Mouse (Mus musculus) heart, adult 9 months (tissue): ENCODE results near the gene Akt1s1.
"Not testable (repeated sequence)": the region's sequence is repeated elsewhere in the genome, so short reads cannot be mapped to it uniquely, and the experiment has no call there.

ENCODE experiments used
- DNase-seq, 2 experiments: peaks; one replicate each; pipeline ENCODE4 v3.0.0; 2022; ENCODE audit warnings: low spot score in 2 of 2

The Akt1s1 gene

DNA sequence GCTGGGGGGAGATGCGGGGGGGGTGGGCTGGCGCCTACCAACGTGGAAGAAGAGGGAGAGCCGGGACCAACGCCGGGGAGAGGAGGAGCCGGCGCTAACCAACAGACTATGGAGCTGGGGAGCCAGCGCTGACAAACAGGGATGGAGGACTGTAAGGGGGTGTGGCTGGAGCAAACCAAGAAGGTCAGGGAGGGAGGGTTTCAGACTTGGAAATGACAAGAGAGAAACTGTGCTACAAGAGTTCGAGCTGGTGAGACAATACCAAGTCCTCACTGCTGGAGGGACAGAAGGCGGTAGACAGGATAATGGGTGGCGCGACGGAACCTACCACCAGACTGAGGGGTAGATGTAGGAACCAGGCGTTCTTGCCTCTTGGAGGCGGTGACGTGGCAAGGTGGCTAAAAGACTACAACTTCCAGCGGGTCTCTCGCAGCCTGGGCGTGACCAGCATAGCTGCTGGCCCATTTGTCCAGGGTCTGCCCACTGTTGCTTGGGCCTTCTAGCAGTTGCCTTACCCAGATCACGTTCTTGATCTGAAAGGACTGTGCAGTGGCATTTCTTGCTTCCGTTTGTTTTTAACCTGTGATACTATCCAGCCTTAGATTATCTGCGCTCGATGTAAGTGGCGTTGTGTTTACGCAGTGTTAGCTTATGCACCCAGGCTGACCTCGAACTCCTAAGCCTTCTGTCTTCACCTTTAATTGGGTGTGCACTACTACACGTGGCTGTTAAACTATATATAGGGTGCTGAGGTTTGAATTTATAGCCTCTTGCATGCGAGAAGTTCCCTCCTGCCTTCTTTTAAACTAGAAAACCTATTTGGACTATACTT is 21.1 kb downstream of the Akt1s1 start, which contains the start of gene Ptov1:
Gene Ptov1, minus strand, starts transcription at position 92 of the 832 bp plus-strand sequence.
- DNase-seq: peak; percentile 95 to 97

DNA sequence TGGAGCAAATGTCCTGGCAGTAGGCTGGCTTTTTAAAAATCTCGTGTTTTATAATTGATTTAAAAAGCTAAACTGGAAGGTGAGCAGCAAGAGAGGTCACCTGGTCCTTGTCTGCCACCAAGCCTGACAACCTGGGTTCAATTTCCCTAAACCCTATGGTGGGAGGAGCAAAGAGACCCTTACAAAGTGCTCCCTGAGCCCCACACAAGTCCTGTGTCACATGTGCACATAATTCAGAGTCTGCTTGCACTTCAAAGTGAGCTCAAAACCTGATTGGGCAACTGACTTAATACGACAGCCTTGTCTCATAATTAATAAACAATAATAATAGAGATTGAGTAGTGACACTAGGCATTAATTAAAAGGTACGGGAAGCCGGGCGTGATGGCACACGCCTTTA is 21.8 kb downstream of the Akt1s1 start:
- no peak for DNase-seq

DNA sequence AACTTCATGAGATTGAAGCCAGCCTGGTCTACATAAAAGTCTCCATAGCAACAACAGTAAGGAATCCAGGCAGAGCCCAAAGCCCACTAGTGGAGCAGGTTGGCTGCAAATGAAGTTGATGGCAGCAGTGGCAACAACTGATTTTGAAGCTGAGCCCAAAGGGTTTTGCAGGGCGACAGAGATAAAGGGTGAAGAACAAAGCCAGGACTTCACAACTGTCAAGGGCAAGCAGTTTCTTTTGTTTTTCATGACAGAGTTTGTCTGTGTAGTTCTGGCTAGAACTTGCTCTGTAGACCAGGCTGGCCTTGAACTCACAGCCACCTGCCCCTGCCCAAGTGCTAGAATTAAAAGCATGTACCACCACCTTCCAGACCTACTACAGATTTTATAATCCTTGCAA is 22.4 kb downstream of the Akt1s1 start:
- DNase-seq: no peak

DNA sequence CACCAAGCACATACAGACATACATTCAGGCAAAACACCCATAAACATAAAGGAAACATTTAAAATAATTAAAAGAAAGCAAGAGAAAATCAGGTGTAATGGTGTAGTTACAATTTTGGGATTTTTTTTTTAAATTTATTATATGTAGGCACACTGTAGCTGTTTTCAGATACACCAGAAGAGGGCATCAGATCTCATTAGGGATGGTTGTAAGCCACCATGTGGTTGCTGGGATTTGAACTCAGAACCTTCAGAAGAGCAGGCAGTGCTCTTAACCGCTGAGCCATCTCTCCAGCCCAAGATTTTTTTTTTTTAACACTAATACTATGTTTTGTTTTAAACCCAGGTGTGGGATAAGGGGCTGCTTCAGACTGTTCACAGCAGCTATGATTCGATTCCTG is 23.0 kb downstream of the Akt1s1 start:
- DNase-seq: not testable (repeated sequence)

DNA sequence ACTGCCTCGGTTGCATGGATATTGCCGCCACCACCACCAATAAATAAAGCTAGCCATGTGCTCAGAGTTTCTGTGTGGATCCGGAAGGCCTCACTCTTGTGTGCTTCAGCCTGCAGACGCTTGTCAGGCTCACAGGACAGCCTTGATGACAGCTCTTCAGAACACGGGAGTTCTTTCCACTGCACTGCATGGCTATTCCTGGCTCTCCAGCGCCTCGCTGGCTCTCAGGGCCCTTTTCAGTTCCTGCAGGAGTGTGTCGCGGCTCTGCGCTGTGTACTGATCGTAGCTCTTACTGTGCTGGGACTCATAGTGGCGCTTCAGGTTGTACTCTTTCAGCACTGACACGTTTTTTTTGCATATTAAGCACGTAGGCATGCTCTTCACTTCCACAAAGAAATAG is 29.0 kb downstream of the Akt1s1 start:
- DNase-seq: peak in 1 of 2 experiments; percentile 65

DNA sequence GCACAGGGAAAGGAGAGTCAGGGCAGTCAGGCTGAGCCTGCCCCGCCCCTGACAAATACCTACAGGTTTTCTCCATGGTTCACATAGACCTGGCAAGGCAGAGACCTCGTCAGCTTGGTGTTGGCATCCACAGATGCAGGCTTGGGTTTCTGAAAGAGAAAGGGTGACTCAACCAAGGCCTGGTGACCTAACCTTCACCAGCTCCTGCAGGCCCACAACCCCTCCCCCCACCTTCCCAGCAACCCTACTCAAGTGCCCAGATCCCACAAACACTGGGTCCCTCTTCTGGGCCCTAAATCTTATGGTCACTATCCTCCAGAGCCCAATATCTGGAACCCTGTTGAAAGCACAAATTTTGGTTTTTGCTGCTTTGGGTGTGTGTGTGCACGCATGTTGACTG is 34.2 kb downstream of the Akt1s1 start:
- no peak for DNase-seq

DNA sequence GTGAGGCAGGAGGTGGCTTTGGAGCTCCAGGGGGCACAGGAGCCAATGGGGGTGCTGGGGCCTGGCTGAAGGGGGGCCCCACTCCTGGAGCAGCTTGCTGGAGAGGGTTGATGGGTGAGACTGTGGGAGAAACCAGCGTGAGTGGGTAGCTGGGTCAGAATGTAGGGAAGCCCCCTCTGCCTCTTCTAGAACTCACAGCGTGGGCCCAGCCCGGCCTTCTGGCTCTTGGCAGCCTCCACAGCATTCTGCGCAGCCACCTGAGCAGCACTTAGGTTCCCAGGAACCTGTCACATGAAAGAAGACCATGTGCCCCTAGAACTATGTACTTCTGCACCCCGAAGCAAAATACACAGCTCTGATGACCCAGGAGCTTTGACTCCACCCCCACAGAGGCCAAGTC is 35.8 kb downstream of the Akt1s1 start:
- DNase-seq: no peak

DNA sequence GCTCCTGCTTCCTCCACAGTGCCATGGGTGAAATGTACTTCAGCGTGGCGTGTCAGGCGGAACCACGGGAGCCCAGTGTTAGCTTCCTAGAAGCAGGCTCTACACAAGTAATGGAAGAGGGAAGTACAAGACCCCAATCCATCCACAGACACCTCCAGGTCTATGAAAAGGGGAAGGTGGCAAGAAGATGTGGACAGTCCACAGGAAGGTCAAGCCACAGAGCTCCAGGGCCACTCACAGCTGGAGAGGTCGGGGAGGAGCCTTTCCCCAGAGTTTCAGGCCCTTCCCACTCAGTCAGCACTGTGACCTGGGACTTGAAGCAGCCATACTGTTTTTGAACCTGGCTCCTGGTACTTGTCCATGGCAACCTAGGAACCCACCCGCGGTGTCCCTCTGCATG is 38.2 kb downstream of the Akt1s1 start:
- DNase-seq: no peak

DNA sequence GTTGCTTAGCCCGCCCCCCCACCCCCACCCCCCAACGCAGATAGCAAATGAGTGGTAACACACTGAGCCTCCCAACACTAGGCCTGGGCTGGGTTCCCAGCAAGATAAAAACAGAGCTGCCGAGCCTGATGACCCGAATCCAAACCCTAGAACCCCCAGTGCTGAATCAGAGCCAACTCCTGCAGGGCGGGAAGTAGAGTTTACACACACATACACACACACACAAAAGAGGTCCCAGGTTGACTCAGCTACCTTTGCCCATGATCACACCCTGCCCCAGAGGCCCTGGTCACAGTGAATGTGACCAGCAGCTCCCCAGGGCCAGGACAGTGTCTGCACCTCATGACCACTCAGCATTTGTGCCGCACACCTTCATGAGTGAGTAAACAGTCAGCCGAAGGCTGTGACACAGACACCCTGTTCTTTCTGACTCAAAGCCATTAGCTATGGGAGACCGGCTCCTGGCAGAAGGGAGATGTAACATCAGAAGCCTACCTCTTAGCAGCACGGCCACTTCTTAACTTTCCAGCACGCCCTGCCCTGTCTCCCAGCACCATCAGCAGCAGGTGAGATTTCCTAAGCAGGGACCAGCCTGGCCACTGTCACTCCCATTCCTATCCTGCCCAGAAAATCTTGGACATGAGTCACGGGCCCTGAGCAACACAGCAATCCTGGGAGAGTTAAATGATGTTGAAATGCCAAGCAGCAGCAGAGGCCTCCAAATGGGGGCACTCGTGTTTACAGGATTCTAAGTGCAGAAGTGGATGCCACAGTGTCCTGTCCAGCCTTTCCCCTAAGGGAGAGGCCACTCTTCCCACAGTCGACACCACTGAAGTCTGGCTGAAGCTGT is 39.7 kb downstream of the Akt1s1 start:
- DNase-seq: peak in 1 of 2 experiments; percentile 35

DNA sequence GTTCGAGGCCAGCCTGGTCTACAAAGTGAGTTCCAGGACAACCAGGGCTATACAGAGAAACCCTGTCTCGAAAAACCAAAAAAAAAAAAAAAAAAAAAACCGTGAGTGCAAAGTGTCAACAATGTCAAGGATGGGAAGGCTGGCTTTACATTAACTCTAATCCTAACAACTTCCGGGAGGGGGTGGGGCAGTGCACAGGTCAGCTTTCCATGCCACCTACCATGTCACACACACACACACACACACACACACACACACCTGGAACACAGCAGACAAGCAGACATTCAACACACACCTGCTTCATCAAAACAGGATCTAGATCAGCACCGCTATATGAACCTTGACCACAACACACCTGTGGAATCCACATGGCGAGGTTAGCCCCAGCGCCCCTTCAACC is 41.4 kb downstream of the Akt1s1 start:
- DNase-seq: no peak

DNA sequence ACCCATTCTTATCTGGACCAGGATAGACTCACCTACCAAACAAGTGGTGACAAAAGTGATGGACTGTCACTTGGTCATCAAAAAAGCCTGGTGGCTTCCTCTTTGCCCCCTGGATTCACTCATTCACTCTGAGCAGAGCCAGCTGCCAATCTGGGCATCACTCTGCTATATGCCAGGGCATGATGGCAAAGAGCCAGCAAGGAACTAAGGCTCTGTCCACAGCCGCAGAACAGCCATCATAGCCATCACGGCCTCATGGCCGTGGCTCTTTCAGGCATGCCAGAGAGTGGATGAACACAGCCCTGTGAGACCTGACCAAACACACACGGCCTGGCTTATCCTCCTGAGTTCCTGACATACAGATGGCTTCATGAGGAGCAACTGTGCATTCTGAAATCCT is 41.9 kb downstream of the Akt1s1 start:
- DNase-seq: no peak

DNA sequence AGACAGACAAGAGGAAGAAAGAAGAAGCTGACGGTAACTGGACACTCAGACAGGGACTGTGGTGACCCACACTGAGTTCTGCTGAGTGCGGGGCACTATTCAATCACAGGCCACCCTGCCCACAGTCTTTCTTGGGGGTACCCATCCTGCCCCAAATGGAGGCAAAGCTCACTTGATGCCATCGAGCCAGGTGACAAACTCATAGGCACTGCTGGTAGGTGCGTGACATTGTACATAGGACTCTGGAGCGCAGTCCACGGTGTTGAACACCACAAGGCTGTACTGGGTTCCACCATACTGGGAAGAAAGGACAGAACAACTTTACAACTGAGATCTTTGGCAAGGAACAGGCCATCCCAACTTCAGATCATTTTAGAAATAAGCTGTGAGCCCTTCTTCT is 42.8 kb downstream of the Akt1s1 start:
- no peak for DNase-seq

DNA sequence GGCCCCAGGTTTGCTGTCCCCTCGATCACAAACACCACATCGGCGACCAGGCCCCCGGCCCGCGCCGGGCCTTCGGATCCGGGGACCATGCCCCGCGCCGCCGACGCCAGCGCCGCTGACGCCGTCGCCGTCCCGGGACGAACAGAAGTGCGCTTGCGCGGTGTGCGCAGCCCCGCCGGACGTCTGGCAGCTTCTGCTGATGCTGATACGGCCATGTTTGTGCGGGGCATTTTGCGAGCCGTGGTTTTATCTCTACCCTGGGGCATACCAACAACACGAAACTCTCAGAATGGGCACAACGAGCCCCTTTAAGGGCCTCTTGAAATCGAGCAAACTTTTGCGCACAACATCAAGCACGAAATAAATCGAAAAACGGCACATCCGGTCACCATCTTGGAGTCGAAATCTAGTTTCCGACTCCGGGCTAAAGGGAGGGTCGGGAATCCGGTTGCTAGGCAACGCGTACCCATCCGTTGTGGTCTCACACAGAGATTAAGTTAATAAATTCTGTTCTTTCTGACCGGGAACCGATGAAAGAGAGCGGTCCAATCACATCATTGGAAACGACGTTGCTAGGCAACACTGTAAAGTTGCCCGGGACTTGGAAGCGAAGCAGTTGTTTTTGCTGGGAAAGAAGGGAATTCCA is 43.6 kb downstream of the Akt1s1 start, which contains the start of gene Med25:
Gene Med25, minus strand, starts transcription at position 437 of the 646 bp plus-strand sequence.
- DNase-seq: peak; percentile 94 to 96

DNA sequence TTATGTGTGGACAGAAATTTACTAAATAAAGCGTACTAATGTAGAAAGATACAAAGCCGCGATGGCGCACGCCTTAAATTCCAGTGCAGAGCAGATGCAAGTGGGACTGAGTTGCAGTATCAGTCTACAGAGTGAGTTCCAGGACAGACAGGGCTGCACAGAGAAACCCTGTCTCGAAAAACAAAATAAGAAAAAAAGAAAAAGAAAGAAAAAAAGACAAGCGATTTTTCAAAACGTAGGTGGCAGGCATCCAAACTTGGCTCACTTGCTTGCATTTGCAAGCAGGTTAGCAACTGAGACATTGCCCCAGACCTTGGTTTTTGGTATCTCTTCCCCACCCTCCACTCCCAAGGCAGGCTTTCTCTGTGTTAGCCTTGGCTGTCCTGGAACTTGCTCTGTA is 44.4 kb downstream of the Akt1s1 start:
- no peak for DNase-seq

DNA sequence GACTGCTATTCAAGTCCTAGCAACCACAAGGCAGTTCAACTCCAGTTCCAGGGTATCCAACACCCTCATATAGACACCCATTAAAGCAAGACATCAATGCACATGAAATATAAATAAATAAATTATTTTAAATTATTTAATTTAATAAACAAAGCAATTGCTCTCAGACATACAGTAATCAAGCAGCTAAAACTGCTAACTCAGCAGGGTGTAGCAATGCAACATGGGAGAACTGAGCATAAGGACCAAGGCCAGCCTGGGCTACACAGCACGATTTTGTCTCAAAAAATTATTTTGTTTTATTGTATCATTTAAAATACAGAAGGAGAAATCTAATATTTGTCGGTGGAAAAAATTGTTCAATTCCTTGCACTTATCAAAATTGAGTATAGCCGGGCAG is 45.4 kb downstream of the Akt1s1 start:
- no peak for DNase-seq

DNA sequence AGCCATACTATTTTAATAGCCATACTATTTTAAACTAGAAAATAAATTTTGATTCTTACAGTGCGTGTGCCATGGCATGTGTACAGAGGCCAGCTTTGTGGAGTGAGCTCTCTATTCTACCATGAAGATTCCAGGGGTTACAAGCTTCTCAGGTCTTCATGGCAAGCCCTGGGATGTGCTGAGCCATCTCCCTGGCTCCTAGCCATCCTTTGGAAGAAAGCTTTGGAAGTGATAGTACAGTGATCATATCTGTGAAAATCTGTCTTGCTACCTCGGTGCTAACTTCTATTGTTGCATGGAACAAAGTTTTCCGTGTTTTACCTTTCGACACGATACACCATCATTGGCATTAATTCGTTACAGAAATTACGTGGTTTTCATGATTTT is 46.4 kb downstream of the Akt1s1 start:
- no peak for DNase-seq

DNA sequence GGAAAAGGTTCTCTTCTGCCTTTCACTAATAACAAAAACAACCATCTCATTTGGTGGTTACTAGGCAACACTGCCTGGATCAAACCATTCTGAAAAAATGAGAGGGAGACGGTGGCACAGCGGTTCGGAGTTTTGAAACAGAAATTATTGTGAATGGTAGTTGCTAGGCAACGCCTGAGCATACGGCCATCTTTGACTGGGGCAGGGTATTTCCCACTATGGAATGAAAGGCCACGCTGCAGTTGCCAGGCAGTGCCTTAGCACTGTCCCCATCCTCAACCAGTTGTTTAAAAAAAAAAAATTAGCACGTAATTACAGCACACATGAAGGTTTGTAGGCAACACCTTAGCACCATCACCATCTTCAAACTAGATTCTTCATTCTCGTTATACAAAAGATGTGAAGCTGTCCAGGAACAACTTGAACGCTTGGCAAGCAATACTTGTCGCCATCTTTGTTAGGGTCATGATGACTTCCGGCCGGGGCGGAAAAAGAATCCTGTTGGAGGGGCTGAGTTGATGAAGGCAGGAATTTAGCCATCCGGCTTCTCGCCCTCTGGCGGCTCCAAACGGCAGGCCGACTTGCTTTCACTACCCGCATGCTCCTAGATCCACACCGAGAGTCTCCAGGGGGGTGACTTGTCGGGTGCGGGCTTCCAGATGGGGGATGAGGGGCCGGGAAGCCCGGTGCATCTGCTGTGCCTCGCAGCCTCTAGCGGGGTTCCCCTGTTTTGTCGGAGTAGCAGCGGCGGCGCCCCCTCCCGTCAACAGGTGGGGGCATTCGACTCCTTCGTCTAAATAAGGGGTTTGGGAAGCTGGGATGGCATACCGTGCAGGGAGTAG is 47.0 kb downstream of the Akt1s1 start, which contains the start of gene Fuz:
Gene Fuz, plus strand, starts transcription at position 487 of the 842 bp plus-strand sequence.
- peak; percentile 93 to 94 for DNase-seq

DNA sequence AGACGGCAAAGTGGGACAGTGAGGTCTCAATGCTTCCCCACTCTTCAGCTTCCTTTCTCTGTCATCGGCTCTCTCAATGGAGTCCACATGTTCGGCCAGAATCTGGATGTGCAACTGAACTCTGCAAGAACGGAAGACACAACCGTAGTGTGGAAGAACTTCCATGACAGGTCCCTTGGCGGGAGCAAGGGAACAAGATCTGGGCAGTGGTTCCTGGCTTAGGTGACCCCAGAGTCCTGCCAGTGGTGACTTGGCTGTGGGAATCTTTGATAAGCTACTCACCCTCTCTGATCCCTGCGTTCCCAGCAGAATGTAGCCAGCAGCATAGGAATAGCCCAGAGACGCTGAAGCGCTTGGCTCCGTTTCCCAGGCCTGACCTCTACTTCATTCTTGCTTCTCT is 47.7 kb downstream of the Akt1s1 start:
- peak; percentile 38 to 47 for DNase-seq

DNA sequence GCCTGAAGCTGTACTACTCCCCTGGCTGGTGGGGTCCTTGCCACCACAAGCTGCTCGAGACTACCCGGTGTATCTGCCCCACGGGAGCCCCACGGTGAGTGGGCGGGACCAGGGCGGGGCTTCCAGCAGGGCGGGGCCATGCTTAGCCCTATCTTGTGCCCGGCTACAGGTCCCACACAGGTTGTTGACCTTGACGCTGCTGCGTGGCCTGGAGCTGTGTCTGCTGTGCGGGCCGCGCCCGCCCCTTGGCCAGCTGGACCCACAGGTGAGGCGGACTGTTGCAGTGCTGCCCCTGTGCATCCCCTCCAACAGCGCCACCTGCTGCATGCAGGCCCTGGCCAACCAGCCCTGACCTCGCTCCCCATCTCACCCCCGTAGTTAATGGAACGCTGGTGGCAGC is 49.8 kb downstream of the Akt1s1 start:
- no peak for DNase-seq

DNA sequence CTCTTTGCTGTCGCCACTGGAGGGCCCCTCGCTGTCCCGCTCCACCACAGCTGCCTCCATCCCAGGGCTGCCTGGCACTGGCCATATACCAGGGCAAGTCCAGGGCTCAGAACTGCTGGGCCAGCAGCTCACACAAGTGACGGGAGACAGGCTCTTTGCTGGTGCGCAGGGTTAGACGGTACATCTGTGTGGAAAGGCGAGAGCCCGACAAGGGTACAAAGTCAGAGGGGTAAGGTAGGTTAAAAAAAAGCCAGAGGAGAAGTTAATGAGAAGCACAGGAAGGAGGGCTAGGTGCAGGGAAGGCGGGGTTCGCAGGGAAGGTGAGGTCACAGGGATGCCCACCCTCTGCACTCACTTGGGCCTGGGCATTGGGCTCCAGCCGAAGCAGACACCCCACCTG is 51.8 kb downstream of the Akt1s1 start:
- no peak for DNase-seq

DNA sequence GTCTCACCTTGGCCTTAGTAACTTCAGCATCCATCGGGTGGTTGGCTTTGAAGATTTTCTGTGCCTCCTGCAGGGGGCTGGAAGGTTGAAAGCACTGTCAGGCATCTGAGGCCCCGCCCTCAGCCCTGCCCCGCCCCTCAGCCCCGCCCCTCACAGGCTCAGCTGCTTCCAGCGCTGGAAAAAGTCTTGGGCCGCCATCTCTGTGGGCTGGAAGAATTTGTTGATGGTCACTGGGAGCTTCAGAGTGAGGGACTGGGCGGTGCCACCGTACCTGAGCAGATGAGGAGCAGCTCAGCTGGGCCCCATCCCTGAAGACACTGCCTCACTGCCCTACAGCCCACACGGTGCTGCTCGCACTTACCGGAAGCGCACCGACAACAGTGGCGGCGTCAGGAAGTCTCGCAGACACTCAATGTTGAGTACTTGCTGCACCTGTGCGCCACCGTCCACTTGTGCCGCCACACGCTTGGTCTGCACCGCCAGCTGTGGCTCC is 52.5 kb downstream of the Akt1s1 start:
- DNase-seq: no peak
